Mouse (Mus musculus): ENCODE results near the gene Lrrc41. TPM values are rescaled to one million over a fixed set of nuclear protein-coding genes. Genes with fewer than 3 reads are reported as not detected.

Lrrc41 gene
- polyA plus RNA-seq, 1 experiment from 2014 or later = 67.1 TPM

DNA sequence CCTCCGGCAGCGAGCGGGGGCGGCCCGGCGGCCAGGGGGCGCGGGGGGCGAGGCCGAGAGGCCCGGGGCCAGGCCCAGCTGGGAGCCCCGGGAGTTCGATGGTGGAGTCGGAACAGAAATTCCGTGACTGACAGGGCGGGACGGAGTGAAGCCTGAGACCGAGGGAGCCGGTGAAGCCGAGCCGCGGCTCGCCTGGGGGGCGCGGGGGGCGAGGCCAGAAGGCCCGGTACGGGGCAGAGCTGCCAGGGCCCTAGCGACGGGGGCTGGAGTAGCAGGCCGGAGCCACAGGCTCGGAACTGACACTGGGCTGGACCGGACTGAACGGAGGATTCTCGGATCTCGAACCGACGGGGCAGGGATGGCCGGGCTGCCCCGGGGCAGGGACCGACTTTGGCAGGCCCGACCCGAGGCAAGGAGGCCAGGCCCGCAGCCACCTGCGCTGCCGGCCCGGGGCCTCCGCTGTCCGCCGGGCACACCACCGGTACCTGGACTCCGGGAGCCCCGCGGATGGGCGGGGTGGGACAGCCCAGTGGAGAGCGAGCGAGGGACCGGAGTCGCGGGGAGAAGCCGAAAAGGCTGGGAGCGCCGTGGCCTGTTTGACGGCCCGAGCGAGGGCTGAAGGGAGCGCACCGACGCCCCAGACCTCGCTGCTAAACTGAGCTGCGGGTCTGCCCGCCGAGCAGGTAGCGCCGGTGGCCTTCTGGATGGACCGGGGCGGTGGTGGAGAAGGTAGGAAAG is 731 bp downstream of the Lrrc41 start:
- H3K4me3 ChIP-seq (replicated peaks; ENCODE audit: low read length) = peak overlapping the region; percentile 99
- WGBS = under 1% methylated on average over 75 of the region's 77 CpGs
- peaks cover 5% of the 10 kb centered on the region; the same call in 1 of the 2 replicates for H3K36me3 ChIP-seq (ENCODE audit: control insufficient read depth, insufficient read depth, low read length)
- peak overlapping the region; percentile 91 for H3K4me2 ChIP-seq (ENCODE audit: low read depth, low read length)
- peak overlapping the region; percentile 98 for H3K27ac ChIP-seq (ENCODE audit: low read length)
- H3K9me3 ChIP-seq (replicated peaks; ENCODE audit: control insufficient read depth, low read length) = no peaks in the 10 kb centered on the region
- peak; percentile 69 for ATAC-seq (ENCODE audit: insufficient read depth, low FRiP score)
- peaks cover 27% of the 10 kb centered on the region for H3K4me1 ChIP-seq (ENCODE audit: control insufficient read depth, insufficient read depth, low read length)
- no peaks in the 10 kb centered on the region for H3K27me3 ChIP-seq (ENCODE audit: control insufficient read depth, insufficient read depth, low read length)
- peak overlapping the region; percentile 99 for H3K9ac ChIP-seq (ENCODE audit: low read length)

DNA sequence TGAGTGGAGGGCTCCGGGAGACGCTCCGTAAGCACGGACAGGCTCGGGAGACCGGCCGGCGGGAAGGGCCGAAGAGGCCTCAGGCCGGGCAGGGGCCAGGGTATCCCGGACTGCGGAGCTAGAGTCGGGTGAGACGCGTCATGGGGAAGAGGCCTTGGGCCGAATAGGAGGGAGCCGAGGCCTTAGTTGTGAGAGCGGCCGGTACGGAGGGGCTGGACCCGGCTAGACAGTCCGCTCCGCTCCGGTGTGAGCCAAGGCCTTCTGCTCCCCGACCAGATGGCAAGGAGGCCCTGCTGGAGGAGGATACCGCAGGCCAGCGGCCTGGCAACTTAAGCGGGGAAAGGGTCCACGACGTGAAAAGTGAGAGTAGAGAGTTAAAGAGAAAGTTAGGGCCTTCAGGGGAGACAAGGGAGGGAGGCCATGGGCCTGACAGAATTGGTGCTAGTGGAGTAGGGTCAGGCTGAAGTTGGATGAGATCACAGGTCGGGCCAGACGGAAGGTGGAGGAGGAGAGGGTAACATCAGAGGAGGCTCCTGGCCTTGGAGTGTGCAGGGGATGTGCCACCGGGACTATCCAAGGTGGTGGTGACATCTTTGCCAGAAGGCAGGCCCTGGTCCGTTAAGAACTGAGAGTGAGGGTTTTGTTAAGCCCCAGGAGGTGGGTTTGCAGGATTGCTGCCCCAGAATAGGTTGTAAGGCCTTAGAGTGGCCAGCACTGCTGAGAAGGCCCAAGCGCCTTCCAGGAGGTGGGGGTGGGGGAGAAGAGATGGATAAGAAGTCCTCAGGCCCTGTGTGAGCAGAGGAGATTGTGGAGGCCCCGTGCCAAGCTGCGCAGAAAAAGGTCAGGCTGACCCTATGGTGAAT is 1.5 kb downstream of the Lrrc41 start:
- Histone ChIP-seq H3K4me3 (replicated peaks; ENCODE audit: low read length) (peak overlapping the region; percentile 99), H3K27me3 (ENCODE audit: control insufficient read depth, insufficient read depth, low read length) (no peaks in the 10 kb centered on the region), H3K4me2 (ENCODE audit: low read depth, low read length) (peak overlapping the region; percentile 91), H3K4me1 (ENCODE audit: control insufficient read depth, insufficient read depth, low read length) (peaks cover 27% of the 10 kb centered on the region), H3K36me3 (ENCODE audit: control insufficient read depth, insufficient read depth, low read length) (peaks cover 5% of the 10 kb centered on the region; the same call in 1 of the 2 replicates), H3K9me3 (replicated peaks; ENCODE audit: control insufficient read depth, low read length) (no peaks in the 10 kb centered on the region), H3K27ac (ENCODE audit: low read length) (peak overlapping the region; percentile 98), H3K9ac (ENCODE audit: low read length) (peak overlapping the region; percentile 99)
- 0 out of 2 replicates have a peak, but pooled peaks have one; percentile 16 for ATAC-seq (ENCODE audit: insufficient read depth, low FRiP score)
- 1% methylated on average over 37 of the region's 37 CpGs for WGBS

DNA sequence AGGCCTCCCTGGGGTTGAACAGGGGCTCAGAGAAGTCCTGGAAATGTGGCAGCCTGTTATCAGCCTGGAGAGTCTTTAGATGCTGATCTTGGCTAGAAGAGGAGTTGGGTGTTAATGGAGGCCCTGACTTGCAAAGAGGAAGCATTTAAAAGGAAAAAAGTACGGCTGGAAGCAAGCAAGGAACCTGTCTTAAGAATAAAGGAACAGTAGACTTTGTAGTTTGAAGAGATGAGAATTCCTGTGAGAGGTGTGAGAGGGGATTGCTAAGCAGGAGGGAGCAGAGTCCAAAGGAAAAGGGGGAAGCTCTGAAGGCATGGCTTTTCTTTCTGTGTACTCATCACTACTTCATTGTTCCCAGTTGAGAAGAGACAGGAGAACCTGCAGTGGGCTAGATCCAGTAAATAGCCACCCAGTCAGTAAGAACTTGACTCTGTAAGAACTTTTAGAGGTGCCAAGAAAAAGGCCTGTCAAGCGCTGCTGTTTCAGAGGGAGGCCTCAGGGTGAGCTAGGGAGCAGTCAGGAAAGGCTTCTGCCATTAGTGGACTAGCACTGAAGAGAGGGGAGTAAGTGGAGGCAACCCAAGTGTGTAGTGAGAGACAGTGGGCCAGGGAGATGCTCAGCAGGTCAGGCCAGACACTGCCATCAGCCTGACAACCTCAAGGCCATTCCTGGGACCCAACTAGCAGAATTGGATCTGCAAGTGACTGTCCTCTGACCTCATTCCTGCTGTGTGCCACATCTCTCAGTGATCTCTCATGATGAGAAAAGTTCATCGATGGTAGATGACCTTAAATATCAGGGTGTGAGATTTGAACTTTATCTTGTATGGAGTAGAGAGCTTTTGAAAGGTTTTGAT is 2.4 kb downstream of the Lrrc41 start:
- H3K4me2 ChIP-seq (ENCODE audit: low read depth, low read length) = peak overlapping the region; percentile 91
- ATAC-seq (ENCODE audit: insufficient read depth, low FRiP score) = no peak
- peak overlapping the region; percentile 98 for H3K27ac ChIP-seq (ENCODE audit: low read length)
- H3K9ac ChIP-seq (ENCODE audit: low read length) = peak overlapping the region; percentile 99
- 50% methylated on average over 3 of the region's 3 CpGs for WGBS
- no peaks in the 10 kb centered on the region for H3K9me3 ChIP-seq (replicated peaks; ENCODE audit: control insufficient read depth, low read length)
- peaks cover 27% of the 10 kb centered on the region for H3K4me1 ChIP-seq (ENCODE audit: control insufficient read depth, insufficient read depth, low read length)
- peaks cover 5% of the 10 kb centered on the region; the same call in 1 of the 2 replicates for H3K36me3 ChIP-seq (ENCODE audit: control insufficient read depth, insufficient read depth, low read length)
- H3K4me3 ChIP-seq (replicated peaks; ENCODE audit: low read length) = peak overlapping the region; percentile 99
- no peaks in the 10 kb centered on the region for H3K27me3 ChIP-seq (ENCODE audit: control insufficient read depth, insufficient read depth, low read length)

DNA sequence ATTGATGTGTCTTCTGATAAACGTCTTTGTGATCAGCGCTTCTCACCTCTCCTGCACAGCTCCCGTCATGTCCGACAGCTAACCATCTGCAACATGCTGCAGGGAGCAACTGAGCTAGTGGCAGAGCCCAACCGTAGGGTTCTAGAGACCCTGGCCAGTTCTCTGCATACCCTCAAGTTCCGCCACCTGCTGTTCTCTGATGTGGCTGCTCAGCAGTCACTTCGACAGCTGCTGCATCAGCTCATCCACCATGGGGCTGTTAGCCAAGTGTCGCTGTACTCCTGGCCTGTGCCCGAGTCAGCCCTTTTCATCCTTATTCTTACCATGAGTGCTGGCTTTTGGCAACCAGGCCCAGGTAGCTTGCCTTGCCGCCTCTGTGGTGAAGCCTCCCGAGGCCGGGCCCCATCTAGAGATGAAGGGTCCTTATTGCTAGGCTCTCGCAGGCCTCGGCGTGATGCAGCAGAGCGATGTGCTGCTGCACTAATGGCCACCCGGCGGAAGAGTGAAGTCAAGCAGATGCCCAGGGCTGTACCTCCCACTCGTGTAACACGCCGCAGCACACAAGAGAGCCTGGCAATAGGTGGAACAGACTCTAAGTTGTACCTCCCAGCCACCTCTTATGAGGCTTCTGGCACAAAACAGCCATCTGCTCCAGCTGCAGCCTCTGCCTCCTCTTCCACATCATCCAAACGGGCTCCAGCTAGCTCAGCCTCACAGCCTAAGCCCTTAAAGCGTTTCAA is 13.6 kb downstream of the Lrrc41 start:
- peaks cover 31% of the 10 kb centered on the region for H3K36me3 ChIP-seq (ENCODE audit: control insufficient read depth, insufficient read depth, low read length)
- ATAC-seq (ENCODE audit: insufficient read depth, low FRiP score) = no peak

DNA sequence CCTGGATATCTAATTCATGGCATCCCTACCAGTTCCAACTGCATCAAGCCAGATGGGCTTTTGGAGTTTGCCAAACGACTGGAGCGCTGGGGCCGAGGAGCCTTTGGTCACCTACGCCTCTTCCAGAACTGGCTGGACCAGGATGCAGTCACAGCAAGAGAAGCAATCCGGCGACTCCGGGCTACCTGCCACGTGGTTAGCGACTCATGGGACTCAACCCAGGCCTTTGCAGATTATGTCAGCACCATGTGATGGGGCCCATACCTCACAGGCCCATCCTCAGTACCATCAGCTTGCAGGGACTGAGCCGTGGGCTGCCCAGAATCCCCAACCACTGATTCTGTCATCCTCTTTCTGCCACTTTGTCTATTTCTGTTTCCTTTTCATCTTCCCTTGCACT is 21.2 kb downstream of the Lrrc41 start:
- no peak overlapping the region for H3K4me3 ChIP-seq (replicated peaks; ENCODE audit: low read length)
- H3K9ac ChIP-seq (ENCODE audit: low read length) = no peak overlapping the region
- H3K27ac ChIP-seq (ENCODE audit: low read length) = no peak overlapping the region
- WGBS = 91% methylated on average over 10 of the region's 10 CpGs
- no peak for ATAC-seq (ENCODE audit: insufficient read depth, low FRiP score)
- H3K4me1 ChIP-seq (ENCODE audit: control insufficient read depth, insufficient read depth, low read length) = no peaks in the 10 kb centered on the region
- peaks cover 46% of the 10 kb centered on the region for H3K36me3 ChIP-seq (ENCODE audit: control insufficient read depth, insufficient read depth, low read length)
- H3K9me3 ChIP-seq (replicated peaks; ENCODE audit: control insufficient read depth, low read length) = no peaks in the 10 kb centered on the region
- no peaks in the 10 kb centered on the region for H3K27me3 ChIP-seq (ENCODE audit: control insufficient read depth, insufficient read depth, low read length)
- H3K4me2 ChIP-seq (ENCODE audit: low read depth, low read length) = no peak overlapping the region

More for the DNA sequence above, 13.6 kb downstream of the Lrrc41 start:
- H3K4me3 ChIP-seq (replicated peaks; ENCODE audit: low read length) = no peak overlapping the region
- no peak overlapping the region for H3K27ac ChIP-seq (ENCODE audit: low read length)
- H3K9ac ChIP-seq (ENCODE audit: low read length) = no peak overlapping the region
- WGBS = 89% methylated on average over 23 of the region's 23 CpGs
- no peaks in the 10 kb centered on the region for H3K9me3 ChIP-seq (replicated peaks; ENCODE audit: control insufficient read depth, low read length)
- H3K4me1 ChIP-seq (ENCODE audit: control insufficient read depth, insufficient read depth, low read length) = no peaks in the 10 kb centered on the region
- no peak overlapping the region for H3K4me2 ChIP-seq (ENCODE audit: low read depth, low read length)
- H3K27me3 ChIP-seq (ENCODE audit: control insufficient read depth, insufficient read depth, low read length) = no peaks in the 10 kb centered on the region

DNA sequence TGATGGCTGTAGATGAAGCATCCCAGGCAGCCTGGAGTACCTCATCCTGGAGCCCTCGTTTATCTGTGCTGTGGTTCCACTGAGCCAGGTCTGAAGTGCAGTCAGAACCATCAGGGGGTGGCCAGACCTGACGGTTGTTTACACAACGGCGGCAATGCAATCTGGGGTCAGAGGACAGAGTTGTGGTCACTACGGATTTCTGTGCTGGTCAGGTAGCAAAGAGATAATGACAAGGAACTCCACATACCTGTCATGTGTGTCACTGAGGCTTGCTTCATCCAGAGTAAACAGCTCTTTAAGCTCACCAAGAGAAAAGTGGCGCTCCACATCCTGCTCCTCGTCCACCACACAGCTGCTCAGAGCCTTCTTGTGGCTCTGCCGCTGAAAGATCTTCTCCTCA is 22.1 kb downstream of the Lrrc41 start:
- H3K4me2 ChIP-seq (ENCODE audit: low read depth, low read length) = no peak overlapping the region
- WGBS = 60% methylated on average over 8 of the region's 8 CpGs
- no peaks in the 10 kb centered on the region for H3K4me1 ChIP-seq (ENCODE audit: control insufficient read depth, insufficient read depth, low read length)
- no peaks in the 10 kb centered on the region for H3K27me3 ChIP-seq (ENCODE audit: control insufficient read depth, insufficient read depth, low read length)
- peaks cover 46% of the 10 kb centered on the region for H3K36me3 ChIP-seq (ENCODE audit: control insufficient read depth, insufficient read depth, low read length)
- no peak overlapping the region for H3K4me3 ChIP-seq (replicated peaks; ENCODE audit: low read length)
- no peak overlapping the region for H3K9ac ChIP-seq (ENCODE audit: low read length)
- H3K27ac ChIP-seq (ENCODE audit: low read length) = no peak overlapping the region
- H3K9me3 ChIP-seq (replicated peaks; ENCODE audit: control insufficient read depth, low read length) = no peaks in the 10 kb centered on the region
- no peak for ATAC-seq (ENCODE audit: insufficient read depth, low FRiP score)

DNA sequence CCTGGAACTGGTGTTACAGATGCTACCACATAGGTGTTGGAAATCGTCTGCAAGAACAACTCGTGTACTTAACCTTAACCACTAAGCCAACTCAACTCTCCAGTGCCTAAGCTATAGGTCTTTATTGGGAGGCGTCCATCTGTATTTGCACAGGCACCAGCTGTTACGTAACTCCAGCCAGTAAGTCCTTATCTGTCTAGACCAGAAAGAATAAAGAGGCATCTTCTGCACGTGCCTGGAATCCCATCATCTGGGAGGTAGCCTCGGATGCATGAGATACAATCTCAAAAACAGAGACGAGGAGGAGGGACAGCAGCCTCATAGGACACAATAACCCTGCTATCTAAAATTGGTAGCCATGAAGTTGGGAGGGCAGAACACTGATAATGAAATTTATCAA is 25.9 kb downstream of the Lrrc41 start:
- no peak overlapping the region for H3K27ac ChIP-seq (ENCODE audit: low read length)
- 75% methylated on average over 7 of the region's 7 CpGs for WGBS
- H3K4me1 ChIP-seq (ENCODE audit: control insufficient read depth, insufficient read depth, low read length) = no peaks in the 10 kb centered on the region
- H3K9ac ChIP-seq (ENCODE audit: low read length) = no peak overlapping the region
- H3K4me2 ChIP-seq (ENCODE audit: low read depth, low read length) = no peak overlapping the region
- no peaks in the 10 kb centered on the region for H3K27me3 ChIP-seq (ENCODE audit: control insufficient read depth, insufficient read depth, low read length)
- no peaks in the 10 kb centered on the region for H3K9me3 ChIP-seq (replicated peaks; ENCODE audit: control insufficient read depth, low read length)
- no peak for ATAC-seq (ENCODE audit: insufficient read depth, low FRiP score)
- H3K4me3 ChIP-seq (replicated peaks; ENCODE audit: low read length) = no peak overlapping the region
- H3K36me3 ChIP-seq (ENCODE audit: control insufficient read depth, insufficient read depth, low read length) = peaks cover 33% of the 10 kb centered on the region

DNA sequence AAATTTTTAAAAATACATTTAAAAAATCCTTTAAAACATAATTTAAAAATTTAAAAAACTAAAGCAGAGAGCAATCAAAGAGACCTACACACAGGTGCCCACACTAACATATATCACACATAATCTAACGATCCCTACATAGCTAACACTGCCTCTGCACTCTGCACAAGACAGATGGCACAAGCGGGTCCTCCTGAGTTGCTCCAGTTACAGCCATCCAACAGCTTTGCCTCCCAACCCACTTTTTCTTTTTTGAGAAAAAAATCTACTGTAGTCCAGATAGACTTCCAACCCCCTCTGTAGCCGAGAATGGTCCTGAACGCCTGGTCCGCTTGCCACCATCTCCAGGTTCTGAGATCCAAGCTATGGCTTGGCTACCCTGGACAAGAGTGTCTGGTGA is 30.2 kb downstream of the Lrrc41 start:
- Histone ChIP-seq H3K36me3 (ENCODE audit: control insufficient read depth, insufficient read depth, low read length) (no peaks in the 10 kb centered on the region), H3K9me3 (replicated peaks; ENCODE audit: control insufficient read depth, low read length) (no peaks in the 10 kb centered on the region), H3K27me3 (ENCODE audit: control insufficient read depth, insufficient read depth, low read length) (no peaks in the 10 kb centered on the region), H3K4me2 (ENCODE audit: low read depth, low read length) (no peak overlapping the region), H3K27ac (ENCODE audit: low read length) (no peak overlapping the region), H3K9ac (ENCODE audit: low read length) (no peak overlapping the region), H3K4me1 (ENCODE audit: control insufficient read depth, insufficient read depth, low read length) (no peaks in the 10 kb centered on the region), H3K4me3 (replicated peaks; ENCODE audit: low read length) (no peak overlapping the region)
- no peak for ATAC-seq (ENCODE audit: insufficient read depth, low FRiP score)
- 94% methylated on average over 5 of the region's 5 CpGs for WGBS
